Mouse (Mus musculus) frontal cortex, adult (tissue): ENCODE measurements around the gene Prrt1.

ENCODE experiments used
- ATAC-seq: cut with Nextera tagmentation; 2 replicates; pipeline ENCODE4 v1.9.2; 2017; ENCODE audit warnings: mild to moderate bottlenecking, moderate library complexity, mixed read lengths; ENCODE audit not compliant: low TSS enrichment

The Prrt1 gene

GRCm38 (mm10) chr17:34649106-34649864, 20.0 kb downstream of the Prrt1 start:
- ATAC-seq = no peak

- no peak for ATAC-seq
Observed at GRCm38 (mm10) chr17:34650781-34651180, 21.4 kb downstream of the Prrt1 start.

- no peak for ATAC-seq
Observed at GRCm38 (mm10) chr17:34651507-34652221, 22.3 kb downstream of the Prrt1 start.

GRCm38 (mm10) chr17:34652546-34652945, 23.2 kb downstream of the Prrt1 start:
- no peak for ATAC-seq

GRCm38 (mm10) chr17:34652985-34653384, 23.7 kb downstream of the Prrt1 start:
- no peak for ATAC-seq

- ATAC-seq = no peak
Observed at GRCm38 (mm10) chr17:34653746-34654285, 24.5 kb downstream of the Prrt1 start.

GRCm38 (mm10) chr17:34654392-34654791, 25.1 kb downstream of the Prrt1 start:
- ATAC-seq = no peak

- ATAC-seq = no peak
Observed at GRCm38 (mm10) chr17:34655160-34655559, 25.8 kb downstream of the Prrt1 start.

GRCm38 (mm10) chr17:34655581-34655991, 26.3 kb downstream of the Prrt1 start:
- peak; percentile 26; the same call in 1 of the 2 replicates for ATAC-seq

- no peak for ATAC-seq
Observed at GRCm38 (mm10) chr17:34656666-34657065, 27.3 kb downstream of the Prrt1 start.

- ATAC-seq = no peak
Observed at GRCm38 (mm10) chr17:34657271-34657670, 27.9 kb downstream of the Prrt1 start.

- no peak for ATAC-seq
Observed at GRCm38 (mm10) chr17:34658145-34658544, 28.8 kb downstream of the Prrt1 start.

GRCm38 (mm10) chr17:34658591-34658990, 29.3 kb downstream of the Prrt1 start:
- no peak for ATAC-seq

- no peak for ATAC-seq
Observed at GRCm38 (mm10) chr17:34659181-34659896, 30.0 kb downstream of the Prrt1 start.

- no peak for ATAC-seq
Observed at GRCm38 (mm10) chr17:34659897-34660214, 30.5 kb downstream of the Prrt1 start.

- ATAC-seq = no peak
Observed at GRCm38 (mm10) chr17:34660259-34660820, 31.0 kb downstream of the Prrt1 start.

- ATAC-seq = no peak
Observed at GRCm38 (mm10) chr17:34661121-34661591, 31.8 kb downstream of the Prrt1 start.

- no peak for ATAC-seq
Observed at GRCm38 (mm10) chr17:34662468-34662867, 33.1 kb downstream of the Prrt1 start.

GRCm38 (mm10) chr17:34662978-34663377, 33.6 kb downstream of the Prrt1 start:
- ATAC-seq = no peak

- ATAC-seq = no peak
Observed at GRCm38 (mm10) chr17:34663558-34663957, 34.2 kb downstream of the Prrt1 start.

- ATAC-seq = no peak
Observed at GRCm38 (mm10) chr17:34664472-34664871, 35.1 kb downstream of the Prrt1 start.

GRCm38 (mm10) chr17:34670235-34670634, 40.9 kb downstream of the Prrt1 start, which contains the start of gene Tnxb:
Gene Tnxb, plus strand, starts transcription at chr17:34670535.
- no peak for ATAC-seq
